ENCODE assay signal across 7 mouse cellular contexts in the genomic region with DNA sequence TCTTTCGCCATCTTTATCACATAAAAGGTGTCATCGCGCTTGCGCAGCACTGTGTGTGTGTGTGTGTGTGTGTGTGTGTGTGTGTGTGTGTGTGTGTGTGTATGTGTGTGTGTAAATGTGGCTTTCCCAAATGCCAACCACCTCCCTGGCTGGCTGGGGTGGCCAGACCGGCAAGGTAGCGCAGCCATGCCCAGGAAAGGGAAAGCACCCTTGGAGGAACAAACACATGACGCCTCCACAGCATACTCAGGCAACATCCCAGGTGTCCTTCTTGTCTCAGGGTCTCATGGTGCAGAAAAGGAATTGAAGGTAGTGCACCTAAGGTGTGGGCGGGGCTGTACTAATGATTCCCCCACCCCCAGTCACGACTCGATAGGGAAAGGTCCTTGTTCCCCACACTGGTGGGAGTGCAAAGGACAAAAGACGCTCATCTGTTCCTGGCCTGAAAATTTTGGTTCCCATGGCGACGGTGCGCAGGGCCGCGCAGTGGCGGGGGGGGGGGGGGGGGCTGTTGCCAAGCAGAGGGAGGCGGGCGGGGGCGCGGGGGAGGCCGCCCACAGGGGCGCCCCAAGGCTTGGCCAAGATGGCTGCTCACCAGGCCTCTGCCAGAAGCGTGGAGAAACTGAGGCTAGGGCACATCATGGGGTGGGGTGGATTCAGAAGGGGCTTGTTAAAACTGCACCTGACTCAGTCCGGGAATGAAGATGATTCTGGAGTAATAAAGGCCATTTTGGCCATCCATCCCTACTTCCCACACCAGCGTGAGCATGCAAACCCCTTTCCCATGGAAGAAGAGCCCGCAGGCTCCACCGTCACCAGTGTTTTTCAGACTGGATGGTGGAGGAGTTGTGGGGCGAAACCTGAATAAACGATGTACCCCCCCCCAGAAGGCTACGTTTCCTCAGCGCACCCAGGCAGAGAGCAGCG. TPM values are rescaled to one million over a fixed set of nuclear protein-coding genes. Genes with fewer than 3 reads are reported as not detected.
A peak's percentile ranks its signal among the peaks of the same experiment; 100 is the strongest.
DNase-seq lines count a peak whose midpoint lies in the region; ATAC-seq and TF ChIP-seq lines count a peak whose summit lies in the region.

No protein-coding gene starts in this region.

- TF ChIP-seq CTCF in layer of hippocampus, adult 2 months (conservative IDR thresholded peaks at IDR 0.05): no peak

- peak; percentile 40 to 56 for DNase-seq in kidney, postnatal 4 days
- no peak for DNase-seq in kidney, postnatal 14 days
- DNase-seq in R1 (ENCODE audit: low read depth, low spot score): peak; percentile 50
- no peak for DNase-seq in layer of hippocampus, adult 2 months (ENCODE audit: low spot score in 2 of 2)
- peak; percentile 46 for DNase-seq in neural tube, embryonic 11.5 days (ENCODE audit: low spot score)
- DNase-seq in urinary bladder, postnatal 25 days (ENCODE audit: low spot score): no peak

- H3K27ac ChIP-seq in embryonic facial prominence, embryonic 13.5 days: peak overlapping the region; percentile 57; the same call in 1 of the 2 replicates
- peak overlapping the region; percentile 99 for H3K27ac ChIP-seq in layer of hippocampus, adult 2 months
- peak overlapping the region; percentile 65 for H3K27ac ChIP-seq in neural tube, embryonic 11.5 days (ENCODE audit: low read depth, low read length)

- H3K27me3 ChIP-seq in embryonic facial prominence, embryonic 13.5 days: peaks cover 35% of the 10 kb centered on the region
- H3K27me3 ChIP-seq in neural tube, embryonic 11.5 days (ENCODE audit: control insufficient read depth, insufficient read depth, low read length): peaks cover 29% of the 10 kb centered on the region

- ATAC-seq in embryonic facial prominence, embryonic 13.5 days (ENCODE audit: insufficient number of reproducible peaks, insufficient read depth, low FRiP score, low TSS enrichment, low read depth): no peak
- no peak for ATAC-seq in neural tube, embryonic 11.5 days (ENCODE audit: insufficient read depth, low FRiP score, low TSS enrichment)

- peaks cover 51% of the 10 kb centered on the region for H3K4me1 ChIP-seq in embryonic facial prominence, embryonic 13.5 days
- H3K4me1 ChIP-seq in neural tube, embryonic 11.5 days (ENCODE audit: control insufficient read depth, insufficient read depth, low read length): peaks cover 28% of the 10 kb centered on the region

- no peaks in the 10 kb centered on the region for H3K9me3 ChIP-seq in embryonic facial prominence, embryonic 13.5 days
- no peaks in the 10 kb centered on the region for H3K9me3 ChIP-seq in neural tube, embryonic 11.5 days (ENCODE audit: control insufficient read depth, low read length)

- H3K4me3 ChIP-seq in embryonic facial prominence, embryonic 13.5 days: peak overlapping the region; percentile 70
- H3K4me3 ChIP-seq in layer of hippocampus, adult 2 months: peak overlapping the region; percentile 80
- H3K4me3 ChIP-seq in neural tube, embryonic 11.5 days (ENCODE audit: low read depth, low read length): peak overlapping the region; percentile 52

- 2% methylated on average over 27 of the region's 33 CpGs for WGBS in embryonic facial prominence, embryonic 13.5 days
- WGBS in neural tube, embryonic 11.5 days: 3% methylated on average over 22 of the region's 33 CpGs

- H3K4me2 ChIP-seq in embryonic facial prominence, embryonic 13.5 days: peak overlapping the region; percentile 99
- H3K4me2 ChIP-seq in neural tube, embryonic 11.5 days (ENCODE audit: low read depth): peak overlapping the region; percentile 57

- peak overlapping the region; percentile 85 for H3K9ac ChIP-seq in embryonic facial prominence, embryonic 13.5 days
- H3K9ac ChIP-seq in neural tube, embryonic 11.5 days (ENCODE audit: low read length): peak overlapping the region; percentile 79

- H3K36me3 ChIP-seq in embryonic facial prominence, embryonic 13.5 days: peaks cover 23% of the 10 kb centered on the region
- no peaks in the 10 kb centered on the region for H3K36me3 ChIP-seq in neural tube, embryonic 11.5 days (ENCODE audit: control insufficient read depth, insufficient read depth, low read length)

RNA-seq across cellular contexts. Expression of gene Atp5d, which starts 0.5 kb away (rescaled TPM):
- 491 and 513 TPM in 2 replicates for polyA plus RNA-seq in embryonic facial prominence, embryonic 13.5 days (2015; fragmentation: Nextera tagmentation; extraction: Ambion mirVana)
- total RNA-seq in layer of hippocampus, adult 2 months (2021): 100 to 1,000 TPM; 332 to 344 TPM
- polyA plus RNA-seq in neural tube, embryonic 11.5 days (2014; fragmentation: Nextera tagmentation; extraction: Ambion mirVana): 376 and 386 TPM in 2 replicates

RNA-seq across cellular contexts. Expression of gene Cbarp, which starts 2.7 kb away (rescaled TPM):
- polyA plus RNA-seq in embryonic facial prominence, embryonic 13.5 days (2015; fragmentation: Nextera tagmentation; extraction: Ambion mirVana): 6.8 and 9.8 TPM in 2 replicates
- 100 to 1,000 TPM; 331 to 341 TPM for total RNA-seq in layer of hippocampus, adult 2 months (2021)
- polyA plus RNA-seq in neural tube, embryonic 11.5 days (2014; fragmentation: Nextera tagmentation; extraction: Ambion mirVana): 11.1 and 11.3 TPM in 2 replicates

RNA-seq across cellular contexts. Expression of gene Midn, which starts 10.2 kb away (rescaled TPM):
- polyA plus RNA-seq in embryonic facial prominence, embryonic 13.5 days (2015; fragmentation: Nextera tagmentation; extraction: Ambion mirVana): 21.2 and 25.7 TPM in 2 replicates
- 10 to 100 TPM; 53.1 to 54.5 TPM for total RNA-seq in layer of hippocampus, adult 2 months (2021)
- polyA plus RNA-seq in neural tube, embryonic 11.5 days (2014; fragmentation: Nextera tagmentation; extraction: Ambion mirVana): 70.0 and 78.2 TPM in 2 replicates

RNA-seq across cellular contexts. Expression of gene Stk11, which starts 22.3 kb away (rescaled TPM):
- 18.5 and 19.0 TPM in 2 replicates for polyA plus RNA-seq in embryonic facial prominence, embryonic 13.5 days (2015; fragmentation: Nextera tagmentation; extraction: Ambion mirVana)
- 10 to 100 TPM; 96.8 to 97.7 TPM for total RNA-seq in layer of hippocampus, adult 2 months (2021)
- 22.0 and 23.5 TPM in 2 replicates for polyA plus RNA-seq in neural tube, embryonic 11.5 days (2014; fragmentation: Nextera tagmentation; extraction: Ambion mirVana)

RNA-seq across cellular contexts. Expression of gene Cirbp, which starts 27.9 kb away (rescaled TPM):
- polyA plus RNA-seq in embryonic facial prominence, embryonic 13.5 days (2015; fragmentation: Nextera tagmentation; extraction: Ambion mirVana): 142 and 162 TPM in 2 replicates
- total RNA-seq in layer of hippocampus, adult 2 months (2021): 100 to 1,000 TPM in 1 of 2 experiments, 10 to 100 TPM in 1; 88.3 to 103 TPM
- polyA plus RNA-seq in neural tube, embryonic 11.5 days (2014; fragmentation: Nextera tagmentation; extraction: Ambion mirVana): 84.0 and 85.1 TPM in 2 replicates

Comparison
In these comparisons a context has a peak if more than half of its experiments do, and no peak if none do; other contexts are left out.
1. DNase-seq: peak in kidney, postnatal 4 days (2 of 2), R1 (single experiment) and neural tube, embryonic 11.5 days (single experiment); none in kidney, postnatal 14 days (single experiment), layer of hippocampus, adult 2 months (0 of 2) and urinary bladder, postnatal 25 days (single experiment).
2. Peak in every context shown above with its lines, with median percentiles within 50 percentile points of each other: H3K27ac ChIP-seq and H3K4me3 ChIP-seq.